Mouse (Mus musculus) hindbrain, embryonic 14.5 days (tissue): ENCODE measurements around the gene Cdkn2aipnl. TPM values are rescaled to one million over a fixed set of nuclear protein-coding genes. Genes with fewer than 3 reads are reported as not detected.

Experiments
- ATAC-seq: fragments of 200-750 bp; cut with Nextera tagmentation; 2 replicates; pipeline ENCODE4 v1.8.0; 2017; ENCODE audit warnings: moderate number of reproducible peaks, mild to moderate bottlenecking, moderate TSS enrichment, moderate library complexity; ENCODE audit not compliant: low FRiP score
- DNase-seq: peaks from one replicate; pipeline ENCODE4 v3.0.0-alpha.2; 2015; ENCODE audit warnings: low spot score
- H3K27ac ChIP-seq: fragments of 300-500 bp; sonication (generic); 2 replicates; pipeline ENCODE4 v1.5.1; 2014; ENCODE audit warnings: mild to moderate bottlenecking, moderate library complexity
- H3K27me3 ChIP-seq: fragments of 300-500 bp; sonication (generic); 2 replicates; pipeline ENCODE4 v1.6.1; 2014; ENCODE audit warnings: mild to moderate bottlenecking, low read length, mixed read lengths; ENCODE audit not compliant: control insufficient read depth, insufficient read depth
- H3K36me3 ChIP-seq: fragments of 300-500 bp; sonication (generic); replicated peaks from 2 replicates; pipeline ENCODE4 v1.6.1; 2014; ENCODE audit not compliant: control insufficient read depth, insufficient read depth
- H3K4me1 ChIP-seq: fragments of 300-500 bp; sonication (generic); replicated peaks from 2 replicates; pipeline ENCODE4 v1.6.1; 2014; ENCODE audit warnings: antibody characterized with exemption, low read length, mixed read lengths; ENCODE audit not compliant: control insufficient read depth, insufficient read depth
- H3K4me2 ChIP-seq: fragments of 300-500 bp; sonication (generic); replicated peaks from 2 replicates; pipeline ENCODE4 v1.6.1; 2014; ENCODE audit warnings: mild to moderate bottlenecking, moderate library complexity
- H3K4me3 ChIP-seq: fragments of 300-500 bp; sonication (generic); replicated peaks from 2 replicates; pipeline ENCODE4 v1.5.1; 2014; ENCODE audit warnings: mild to moderate bottlenecking, low read length
- H3K9ac ChIP-seq: fragments of 300-500 bp; sonication (generic); 2 replicates; pipeline ENCODE4 v1.6.1; 2014
- H3K9me3 ChIP-seq: fragments of 300-500 bp; sonication (generic); 2 replicates; pipeline ENCODE4 v1.6.1; 2016; ENCODE audit warnings: low read length; ENCODE audit not compliant: control insufficient read depth
- WGBS: fragments of 180-500 bp; shearing (Covaris S2); extraction: QIAGEN DNeasy Blood & Tissue Kit; methylation state at CpG from one replicate; pipeline ENCODE4 v1.1.7; 2014; 5-methylcytosine and 5-hydroxymethylcytosine counted together
- polyA plus RNA-seq: library from polyadenylated mRNA; unstranded; fragments of >200 nt; fragmentation: Nextera tagmentation; extraction: Ambion mirVana; gene quantifications from 2 replicates; pipeline ENCODE4 v1.2.1, GENCODE M21; 2014

Cdkn2aipnl gene
- polyA plus RNA-seq, 1 experiment from 2014 or later: 117 TPM

GRCm38 (mm10) chr11:52018217-52018616 is 50.8 kb downstream of the Cdkn2aipnl start:
- no peaks in the 10 kb centered on the region for H3K9me3 ChIP-seq
- no peak for DNase-seq
- no peaks in the 10 kb centered on the region for H3K27me3 ChIP-seq
- peaks cover 7% of the 10 kb centered on the region; the same call in 1 of the 2 replicates for H3K36me3 ChIP-seq
- no peaks in the 10 kb centered on the region for H3K4me1 ChIP-seq
- H3K4me2 ChIP-seq: no peak overlapping the region
- no peak overlapping the region for H3K9ac ChIP-seq
- H3K27ac ChIP-seq: no peak overlapping the region
- 89% methylated on average over 9 of the region's 9 CpGs for WGBS
- no peak overlapping the region for H3K4me3 ChIP-seq
- no peak for ATAC-seq

Other genes starting within 250 kb of the Cdkn2aipnl start
- gene Sec24a, start 204.0 kb upstream of the Cdkn2aipnl start, polyA plus RNA-seq: 17.4 and 17.7 TPM in 2 replicates
- 225 TPM in 2 replicates for gene Sar1b, start 204.0 kb upstream of the Cdkn2aipnl start, polyA plus RNA-seq
- gene Jade2, start 110.0 kb upstream of the Cdkn2aipnl start, polyA plus RNA-seq: 0.39 and 0.56 TPM in 2 replicates
- gene Ube2b, start 33.1 kb downstream of the Cdkn2aipnl start, polyA plus RNA-seq: 150 and 157 TPM in 2 replicates
- 25.9 and 27.0 TPM in 2 replicates for gene Cdkl3, start 36.6 kb downstream of the Cdkn2aipnl start, polyA plus RNA-seq
- gene Ppp2ca, start 131.0 kb downstream of the Cdkn2aipnl start, polyA plus RNA-seq: 165 and 180 TPM in 2 replicates
- not detected in 2 replicates for gene Olfr1373, start 177.9 kb downstream of the Cdkn2aipnl start, polyA plus RNA-seq
- not detected in 2 replicates for gene Olfr1371, start 246.3 kb downstream of the Cdkn2aipnl start, polyA plus RNA-seq